Mouse (Mus musculus): ENCODE measurements around the gene Rgs14.

Rgs14 gene

GRCm38 (mm10) chr13:55369531-55370114 is at the start of gene Rgs14:
Gene Rgs14, plus strand, starts transcription at chr13:55369732.
- DNase-seq, result peak; percentile 38

- peak; percentile 19 for DNase-seq
Observed at GRCm38 (mm10) chr13:55319931-55320533, 49.5 kb upstream of the Rgs14 start, which contains the start of gene Prelid1. Gene Prelid1, plus strand, starts transcription at chr13:55320500.

- peak; percentile 92 for DNase-seq
Observed at GRCm38 (mm10) chr13:55321434-55322129, 48.0 kb upstream of the Rgs14 start, which contains the start of gene Rab24. Gene Rab24, minus strand, starts transcription at chr13:55321946.

GRCm38 (mm10) chr13:55322130-55322825 is 47.3 kb upstream of the Rgs14 start:
- DNase-seq, result peak; percentile 59

GRCm38 (mm10) chr13:55325596-55325995 is 43.9 kb upstream of the Rgs14 start:
- DNase-seq, result no peak

- no peak for DNase-seq
Observed at GRCm38 (mm10) chr13:55327169-55327568, 42.4 kb upstream of the Rgs14 start.

GRCm38 (mm10) chr13:55327633-55328032 is 41.9 kb upstream of the Rgs14 start:
- DNase-seq, result peak; percentile 94

- no peak for DNase-seq
Observed at GRCm38 (mm10) chr13:55328171-55328570, 41.4 kb upstream of the Rgs14 start.

GRCm38 (mm10) chr13:55328641-55329040 is 40.9 kb upstream of the Rgs14 start:
- DNase-seq, result no peak

GRCm38 (mm10) chr13:55329109-55329682 is 40.3 kb upstream of the Rgs14 start:
- DNase-seq, result peak; percentile 40

- peak; percentile 87 for DNase-seq
Observed at GRCm38 (mm10) chr13:55329683-55330566, 39.6 kb upstream of the Rgs14 start, which contains the start of gene Mxd3. Gene Mxd3, minus strand, starts transcription at chr13:55329823.

GRCm38 (mm10) chr13:55330567-55331400 is 38.7 kb upstream of the Rgs14 start:
- DNase-seq, result no peak

- DNase-seq, result no peak
Observed at GRCm38 (mm10) chr13:55332331-55332730, 37.2 kb upstream of the Rgs14 start.

- DNase-seq, result no peak
Observed at GRCm38 (mm10) chr13:55335701-55336100, 33.8 kb upstream of the Rgs14 start.

- no peak for DNase-seq
Observed at GRCm38 (mm10) chr13:55337341-55337975, 32.1 kb upstream of the Rgs14 start.

- no peak for DNase-seq
Observed at GRCm38 (mm10) chr13:55338131-55339054, 31.1 kb upstream of the Rgs14 start.

- DNase-seq, result no peak
Observed at GRCm38 (mm10) chr13:55339259-55339658, 30.3 kb upstream of the Rgs14 start.

GRCm38 (mm10) chr13:55342469-55342868 is 27.1 kb upstream of the Rgs14 start:
- no peak for DNase-seq

- DNase-seq, result no peak
Observed at GRCm38 (mm10) chr13:55344286-55344685, 25.2 kb upstream of the Rgs14 start.

All from lung, postnatal 10 days (tissue).